Mouse (Mus musculus) hindbrain, embryonic 14.5 days (tissue): ENCODE results near the gene Nol4l. TPM values are rescaled to one million over a fixed set of nuclear protein-coding genes. Genes with fewer than 3 reads are reported as not detected.
A peak's percentile ranks its signal among the peaks of the same experiment; 100 is the strongest.

ENCODE experiments used
- ATAC-seq: fragments of 200-750 bp; cut with Nextera tagmentation; 2 replicates; pipeline ENCODE4 v1.8.0; 2017; ENCODE audit warnings: moderate number of reproducible peaks, mild to moderate bottlenecking, moderate TSS enrichment, moderate library complexity; ENCODE audit not compliant: low FRiP score
- DNase-seq: peaks from one replicate; pipeline ENCODE4 v3.0.0-alpha.2; 2015; ENCODE audit warnings: low spot score
- H3K27ac ChIP-seq: fragments of 300-500 bp; sonication (generic); 2 replicates; pipeline ENCODE4 v1.5.1; 2014; ENCODE audit warnings: mild to moderate bottlenecking, moderate library complexity
- H3K27me3 ChIP-seq: fragments of 300-500 bp; sonication (generic); 2 replicates; pipeline ENCODE4 v1.6.1; 2014; ENCODE audit warnings: mild to moderate bottlenecking, low read length, mixed read lengths; ENCODE audit not compliant: control insufficient read depth, insufficient read depth
- H3K36me3 ChIP-seq: fragments of 300-500 bp; sonication (generic); replicated peaks from 2 replicates; pipeline ENCODE4 v1.6.1; 2014; ENCODE audit not compliant: control insufficient read depth, insufficient read depth
- H3K4me1 ChIP-seq: fragments of 300-500 bp; sonication (generic); replicated peaks from 2 replicates; pipeline ENCODE4 v1.6.1; 2014; ENCODE audit warnings: antibody characterized with exemption, low read length, mixed read lengths; ENCODE audit not compliant: control insufficient read depth, insufficient read depth
- H3K4me2 ChIP-seq: fragments of 300-500 bp; sonication (generic); replicated peaks from 2 replicates; pipeline ENCODE4 v1.6.1; 2014; ENCODE audit warnings: mild to moderate bottlenecking, moderate library complexity
- H3K4me3 ChIP-seq: fragments of 300-500 bp; sonication (generic); replicated peaks from 2 replicates; pipeline ENCODE4 v1.5.1; 2014; ENCODE audit warnings: mild to moderate bottlenecking, low read length
- H3K9ac ChIP-seq: fragments of 300-500 bp; sonication (generic); 2 replicates; pipeline ENCODE4 v1.6.1; 2014
- H3K9me3 ChIP-seq: fragments of 300-500 bp; sonication (generic); 2 replicates; pipeline ENCODE4 v1.6.1; 2016; ENCODE audit warnings: low read length; ENCODE audit not compliant: control insufficient read depth
- WGBS: fragments of 180-500 bp; shearing (Covaris S2); extraction: QIAGEN DNeasy Blood & Tissue Kit; methylation state at CpG from one replicate; pipeline ENCODE4 v1.1.7; 2014; 5-methylcytosine and 5-hydroxymethylcytosine counted together
- polyA plus RNA-seq: library from polyadenylated mRNA; unstranded; fragments of >200 nt; fragmentation: Nextera tagmentation; extraction: Ambion mirVana; gene quantifications from 2 replicates; pipeline ENCODE4 v1.2.1, GENCODE M21; 2014

Gene Nol4l
- polyA plus RNA-seq, 1 experiment from 2014 or later, result 44.8 TPM

DNA sequence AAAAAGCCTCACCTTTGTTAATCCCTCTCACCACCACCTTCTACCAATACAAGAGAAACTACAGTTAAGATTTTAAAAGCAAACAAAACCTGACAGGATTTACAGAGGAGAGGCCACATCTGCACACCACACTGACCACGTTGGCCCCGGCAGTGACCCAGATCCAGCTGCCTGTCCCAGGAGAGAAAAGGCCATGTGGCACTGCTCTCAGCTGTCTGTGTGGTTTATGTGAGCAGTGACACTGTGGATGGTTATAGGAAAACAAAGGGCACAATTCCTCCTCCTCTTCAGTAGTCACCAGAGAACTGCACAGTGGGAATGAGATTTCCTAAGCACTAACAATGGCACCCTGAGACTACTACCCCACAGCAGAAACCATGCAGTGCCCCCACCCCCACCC lies 60.5 kb downstream of the Nol4l start:
- ATAC-seq (no peak), DNase-seq (no peak)
- no peaks in the 10 kb centered on the region for H3K27me3 ChIP-seq
- peaks cover 20% of the 10 kb centered on the region; the same call in 1 of the 2 replicates for H3K36me3 ChIP-seq
- H3K27ac ChIP-seq, result no peak overlapping the region
- H3K9ac ChIP-seq, result no peak overlapping the region
- WGBS, result 50% methylated on average over 2 of the region's 2 CpGs
- no peaks in the 10 kb centered on the region for H3K9me3 ChIP-seq
- no peak overlapping the region for H3K4me2 ChIP-seq
- no peak overlapping the region for H3K4me3 ChIP-seq
- H3K4me1 ChIP-seq, result 0 out of 2 replicates have a peak, but pooled peaks cover 9% of the 10 kb centered on the region

DNA sequence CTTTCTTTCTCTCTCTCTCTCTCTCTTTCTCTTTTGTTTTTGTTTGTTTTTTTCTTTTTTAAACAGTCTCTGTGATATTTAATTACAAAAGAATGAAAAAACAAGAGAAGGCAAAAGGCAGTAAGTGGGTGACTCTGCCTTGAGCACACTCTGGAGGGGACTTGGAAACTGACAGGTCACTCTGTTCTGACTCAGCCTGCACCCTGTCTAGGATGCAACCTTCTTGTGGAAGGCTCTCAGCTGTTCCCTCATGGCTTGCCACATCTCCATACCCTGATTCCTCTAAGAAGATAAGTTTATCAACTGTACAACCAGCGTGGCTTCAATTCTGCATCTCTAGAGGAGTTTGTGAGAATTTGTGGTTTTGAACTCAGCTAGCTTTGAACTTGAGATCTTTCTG lies 62.4 kb downstream of the Nol4l start:
- Histone ChIP-seq H3K9me3 (0 out of 2 replicates have a peak, but pooled peaks cover 5% of the 10 kb centered on the region), H3K27me3 (no peaks in the 10 kb centered on the region), H3K9ac (no peak overlapping the region), H3K4me2 (no peak overlapping the region), H3K4me1 (0 out of 2 replicates have a peak, but pooled peaks cover 9% of the 10 kb centered on the region), H3K4me3 (no peak overlapping the region), H3K27ac (no peak overlapping the region), H3K36me3 (peaks cover 12% of the 10 kb centered on the region; the same call in 1 of the 2 replicates)
- DNase-seq (no peak), ATAC-seq (no peak)
- 86% methylated on average over 1 of the region's 1 CpGs for WGBS

DNA sequence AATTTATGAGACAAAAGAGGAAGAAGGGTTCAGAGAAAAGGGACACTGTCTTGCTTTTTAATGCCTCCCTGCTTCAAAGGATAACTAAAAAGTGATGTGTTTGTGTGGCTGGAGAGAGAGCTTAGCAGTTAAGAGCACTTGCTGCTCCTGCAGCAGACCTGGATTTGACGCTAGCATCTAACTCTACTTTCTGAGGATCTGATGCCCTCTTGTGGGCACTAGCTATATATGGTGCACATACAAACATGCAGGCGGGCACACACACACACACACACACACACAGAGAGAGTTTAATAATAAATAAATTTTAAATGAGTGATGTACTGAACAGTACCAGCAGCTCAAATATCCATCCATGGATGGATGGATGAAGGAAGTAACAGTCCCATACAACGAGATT lies 66.5 kb downstream of the Nol4l start:
- Histone ChIP-seq H3K9ac (no peak overlapping the region), H3K27ac (no peak overlapping the region), H3K4me1 (peaks cover 2% of the 10 kb centered on the region; the same call in 1 of the 2 replicates), H3K9me3 (0 out of 2 replicates have a peak, but pooled peaks cover 5% of the 10 kb centered on the region), H3K4me3 (no peak overlapping the region), H3K36me3 (peaks cover 7% of the 10 kb centered on the region; the same call in 1 of the 2 replicates), H3K27me3 (no peaks in the 10 kb centered on the region), H3K4me2 (no peak overlapping the region)
- ATAC-seq (no peak), DNase-seq (no peak)
- WGBS, result 82% methylated on average over 3 of the region's 3 CpGs

DNA sequence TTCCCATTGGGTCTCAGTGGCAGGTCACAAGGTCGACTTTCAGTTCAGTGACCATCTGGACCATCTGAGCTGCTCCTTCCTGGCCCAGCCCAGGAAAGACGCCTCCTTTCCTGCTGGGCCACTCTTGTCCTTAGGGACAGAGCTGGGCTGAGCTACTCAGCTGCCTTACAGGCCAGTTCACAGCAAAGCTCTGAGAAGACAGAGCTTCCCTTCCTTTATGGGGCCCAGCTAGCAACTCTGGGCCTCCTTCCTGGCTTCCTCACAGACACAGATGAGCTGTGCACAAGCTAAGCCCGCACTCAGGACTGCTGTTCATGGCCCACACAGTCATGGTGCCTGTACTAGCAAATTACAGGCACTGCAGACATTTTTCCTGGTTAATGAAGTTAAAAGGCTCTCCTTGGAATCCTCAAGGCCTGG lies 71.7 kb downstream of the Nol4l start:
- Histone ChIP-seq H3K9me3 (no peaks in the 10 kb centered on the region), H3K4me2 (no peak overlapping the region), H3K9ac (0 out of 2 replicates have a peak overlapping the region, but pooled peaks have one; percentile 17), H3K36me3 (no peaks in the 10 kb centered on the region; the same call in 1 of the 2 replicates), H3K4me1 (peaks cover 7% of the 10 kb centered on the region; the same call in 1 of the 2 replicates), H3K4me3 (no peak overlapping the region), H3K27ac (peak overlapping the region; percentile 74), H3K27me3 (no peaks in the 10 kb centered on the region)
- DNase-seq, result no peak
- WGBS, result 45% methylated on average over 3 of the region's 3 CpGs
- no peak for ATAC-seq

DNA sequence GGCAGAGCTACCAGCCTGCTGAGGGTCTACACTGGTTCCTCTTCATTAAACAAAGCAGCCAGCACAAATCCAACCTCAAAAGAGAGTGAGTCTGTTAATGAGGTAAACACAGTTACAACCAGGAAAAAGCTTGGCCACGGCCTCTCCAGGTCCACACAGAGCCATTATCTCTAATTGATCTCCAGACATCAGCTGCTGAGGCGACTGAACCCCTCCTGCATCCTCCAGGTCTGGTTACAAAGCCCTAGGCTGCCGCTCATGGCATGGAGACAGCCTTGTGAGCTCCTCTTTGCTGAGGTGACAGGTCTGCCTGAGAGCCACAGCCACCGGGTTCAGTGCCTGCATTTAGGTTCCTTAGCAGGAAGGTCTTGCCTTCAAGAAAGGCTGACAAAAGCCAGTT lies 72.3 kb downstream of the Nol4l start:
- H3K27ac ChIP-seq, result peak overlapping the region; percentile 74
- no peaks in the 10 kb centered on the region for H3K27me3 ChIP-seq
- H3K4me2 ChIP-seq, result no peak overlapping the region
- no peak for ATAC-seq
- 34% methylated on average over 4 of the region's 4 CpGs for WGBS
- H3K9ac ChIP-seq, result no peak overlapping the region
- H3K4me1 ChIP-seq, result peaks cover 7% of the 10 kb centered on the region; the same call in 1 of the 2 replicates
- H3K9me3 ChIP-seq, result no peaks in the 10 kb centered on the region
- DNase-seq, result no peak
- no peak overlapping the region for H3K4me3 ChIP-seq
- no peaks in the 10 kb centered on the region; the same call in 1 of the 2 replicates for H3K36me3 ChIP-seq

DNA sequence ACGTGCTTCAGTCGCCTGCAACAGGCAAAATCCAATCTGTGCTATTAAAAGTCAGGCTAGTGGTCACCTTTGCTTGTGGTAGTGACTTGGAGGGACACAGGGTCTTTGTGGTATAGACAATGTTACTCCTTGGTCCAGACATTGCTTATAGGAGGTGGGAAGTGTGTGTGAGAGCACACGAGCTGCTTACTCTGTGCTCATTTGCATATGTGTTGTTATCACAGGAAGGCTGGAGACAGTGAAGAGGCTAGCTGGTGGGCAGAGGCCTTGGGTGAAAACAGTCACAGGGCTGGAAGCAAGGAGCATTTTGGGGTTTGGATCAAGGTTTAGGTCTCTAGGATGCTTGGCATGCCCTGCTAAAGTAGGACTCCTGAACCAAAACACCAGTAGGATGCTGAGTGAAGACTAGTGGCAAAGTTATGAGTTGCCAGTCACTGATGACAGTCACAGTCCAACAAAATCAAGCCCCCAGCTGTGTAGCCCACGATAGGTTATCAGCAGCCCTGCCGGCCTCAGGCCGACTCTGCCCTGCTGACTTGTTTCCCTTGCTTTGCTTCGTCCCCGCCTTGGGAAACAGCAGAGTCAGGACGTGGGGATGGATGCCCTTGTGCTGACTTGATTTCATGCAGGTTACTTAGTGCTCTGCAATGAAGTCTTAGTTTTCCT lies 74.8 kb downstream of the Nol4l start:
- Histone ChIP-seq H3K4me2 (no peak overlapping the region), H3K27ac (no peak overlapping the region), H3K4me1 (peaks cover 7% of the 10 kb centered on the region; the same call in 1 of the 2 replicates), H3K9ac (no peak overlapping the region), H3K36me3 (no peaks in the 10 kb centered on the region; the same call in 1 of the 2 replicates), H3K9me3 (no peaks in the 10 kb centered on the region), H3K4me3 (no peak overlapping the region), H3K27me3 (no peaks in the 10 kb centered on the region)
- 63% methylated on average over 9 of the region's 9 CpGs for WGBS
- DNase-seq (no peak), ATAC-seq (no peak)

DNA sequence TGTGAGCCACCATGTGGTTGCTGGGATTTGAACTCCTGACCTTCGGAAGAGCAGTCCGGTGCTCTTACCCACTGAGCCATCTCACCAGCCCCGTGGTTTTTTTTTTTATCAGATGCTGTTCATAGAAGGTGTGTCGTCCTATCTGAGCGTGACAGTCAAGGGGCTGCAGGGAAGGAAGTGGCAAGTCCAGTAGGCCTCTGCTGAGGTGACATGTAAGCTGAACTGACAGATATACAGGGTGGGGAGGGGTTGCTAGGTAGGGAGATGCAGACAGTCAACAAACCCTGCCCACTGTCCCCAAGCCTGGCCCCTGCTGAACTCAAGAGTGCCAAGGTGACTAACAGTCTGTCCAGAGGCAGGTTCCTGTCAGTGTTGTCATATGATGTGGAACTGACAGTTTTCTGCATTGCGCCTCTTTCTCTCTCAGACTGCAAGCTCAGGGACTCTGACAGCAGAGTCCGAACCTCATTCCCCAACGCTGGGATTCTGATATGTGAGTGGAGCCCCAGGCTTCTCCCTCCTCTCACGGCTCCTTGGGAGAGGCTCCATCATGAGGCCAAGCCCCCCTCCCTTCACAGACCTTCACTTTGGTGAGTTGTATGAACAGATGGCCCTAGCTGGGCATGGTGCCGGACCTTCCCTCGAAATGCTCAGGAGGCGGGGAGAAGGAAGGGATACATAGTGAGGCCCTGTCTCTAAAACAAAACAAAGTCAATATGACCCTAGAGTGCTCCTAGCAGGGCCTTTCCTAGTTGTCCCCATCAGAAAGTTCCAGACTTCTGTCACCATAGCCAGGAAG lies 75.6 kb downstream of the Nol4l start:
- H3K36me3 ChIP-seq, result no peaks in the 10 kb centered on the region
- DNase-seq (no peak), ATAC-seq (0 out of 2 replicates have a peak, but pooled peaks have one; percentile 14)
- no peaks in the 10 kb centered on the region for H3K27me3 ChIP-seq
- peaks cover 7% of the 10 kb centered on the region; the same call in 1 of the 2 replicates for H3K4me1 ChIP-seq
- H3K27ac ChIP-seq, result no peak overlapping the region
- no peaks in the 10 kb centered on the region for H3K9me3 ChIP-seq
- H3K9ac ChIP-seq, result no peak overlapping the region
- no peak overlapping the region for H3K4me2 ChIP-seq
- 67% methylated on average over 12 of the region's 12 CpGs for WGBS
- no peak overlapping the region for H3K4me3 ChIP-seq

DNA sequence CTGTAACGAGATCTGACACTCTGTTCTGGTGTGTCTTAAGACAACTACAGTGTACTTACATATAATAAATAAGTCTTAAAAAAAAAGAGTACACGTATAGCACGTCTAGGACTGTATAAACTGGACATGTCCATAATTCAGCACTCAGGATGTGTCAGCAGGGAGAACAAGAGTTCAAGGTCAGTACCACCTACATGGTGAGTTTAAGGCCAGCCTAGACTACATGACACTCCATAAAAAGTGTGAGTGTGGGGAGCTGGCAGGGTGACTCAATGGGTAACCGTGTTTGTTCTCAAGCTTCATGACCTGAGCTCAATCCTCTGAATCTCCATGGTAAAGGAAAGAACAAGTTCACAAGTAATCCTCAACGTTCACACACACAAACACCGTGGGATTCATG lies 81.3 kb downstream of the Nol4l start:
- 0 out of 2 replicates have a peak, but pooled peaks cover 3% of the 10 kb centered on the region for H3K4me1 ChIP-seq
- H3K27me3 ChIP-seq, result no peaks in the 10 kb centered on the region
- H3K4me3 ChIP-seq, result no peak overlapping the region
- H3K4me2 ChIP-seq, result no peak overlapping the region
- no peak for DNase-seq
- 87% methylated on average over 6 of the region's 6 CpGs for whole genome bisulfite sequencing
- H3K27ac ChIP-seq, result no peak overlapping the region
- no peak overlapping the region for H3K9ac ChIP-seq
- no peak for ATAC-seq
- no peaks in the 10 kb centered on the region for H3K36me3 ChIP-seq
- H3K9me3 ChIP-seq, result no peaks in the 10 kb centered on the region

DNA sequence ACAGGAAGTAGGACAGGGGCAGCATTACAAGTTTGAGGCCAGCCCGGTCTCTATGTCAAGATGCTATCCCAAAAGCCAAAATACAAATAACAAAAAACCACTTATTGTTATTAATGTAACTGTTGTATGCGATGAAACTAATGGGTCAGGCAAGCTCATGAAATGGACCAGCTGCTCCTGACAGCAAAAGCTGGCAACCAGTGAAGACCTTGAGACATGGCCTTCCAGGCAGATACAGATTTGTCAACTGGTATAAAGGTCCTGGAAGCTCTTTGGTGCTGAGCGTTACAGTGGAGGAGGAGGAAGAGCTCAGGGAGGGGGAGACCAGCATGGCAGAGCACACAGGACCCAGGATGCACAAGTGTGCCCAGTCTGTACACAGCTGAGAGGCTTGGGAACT lies 82.1 kb downstream of the Nol4l start:
- H3K4me2 ChIP-seq, result no peak overlapping the region
- no peaks in the 10 kb centered on the region for H3K36me3 ChIP-seq
- no peaks in the 10 kb centered on the region for H3K27me3 ChIP-seq
- DNase-seq, result no peak
- H3K9me3 ChIP-seq, result no peaks in the 10 kb centered on the region
- H3K4me3 ChIP-seq, result no peak overlapping the region
- no peak overlapping the region for H3K27ac ChIP-seq
- H3K9ac ChIP-seq, result no peak overlapping the region
- 93% methylated on average over 3 of the region's 3 CpGs for WGBS
- peaks cover 10% of the 10 kb centered on the region for H3K4me1 ChIP-seq
- no peak for ATAC-seq
